Mouse (Mus musculus): ENCODE results near the gene Slc7a8. TPM values are rescaled to one million over a fixed set of nuclear protein-coding genes. Genes with fewer than 3 reads are reported as not detected.

Gene Slc7a8
- total RNA-seq, 2 experiments from 2014 or later = 68.7 to 70.6 TPM

DNA sequence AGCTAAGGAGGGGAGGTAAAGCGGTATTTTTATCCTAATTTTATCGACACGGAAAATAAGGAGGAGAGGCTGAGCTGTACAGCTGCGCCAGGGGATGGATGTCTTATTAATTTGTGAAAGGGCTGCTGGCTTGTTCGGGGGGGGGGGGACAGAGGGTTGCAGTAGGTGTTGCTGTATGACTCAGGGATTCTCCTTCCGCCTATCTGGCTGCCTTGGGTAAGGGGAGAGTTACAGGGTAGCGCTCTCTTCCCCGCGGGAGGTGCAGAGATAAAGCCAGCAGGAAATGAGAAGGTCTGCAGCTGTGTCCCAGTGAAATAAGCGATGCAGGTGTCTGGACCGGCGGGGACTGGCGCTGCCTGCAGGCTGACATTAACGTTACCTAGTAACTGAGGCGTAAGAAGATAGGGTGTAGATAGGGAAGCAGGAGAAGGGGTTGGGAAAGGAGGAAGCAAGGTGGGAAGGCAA is 67.1 kb downstream of the Slc7a8 start:
- no peak for DNase-seq (ENCODE audit: low spot score in 2 of 2)
- intact Hi-C loops (cut with DNase I) = loop anchor here (1.0 to 2.0 kb wide), 4 partner anchors 66 to 146 kb away; partner anchors contain the start of gene Slc7a8

DNA sequence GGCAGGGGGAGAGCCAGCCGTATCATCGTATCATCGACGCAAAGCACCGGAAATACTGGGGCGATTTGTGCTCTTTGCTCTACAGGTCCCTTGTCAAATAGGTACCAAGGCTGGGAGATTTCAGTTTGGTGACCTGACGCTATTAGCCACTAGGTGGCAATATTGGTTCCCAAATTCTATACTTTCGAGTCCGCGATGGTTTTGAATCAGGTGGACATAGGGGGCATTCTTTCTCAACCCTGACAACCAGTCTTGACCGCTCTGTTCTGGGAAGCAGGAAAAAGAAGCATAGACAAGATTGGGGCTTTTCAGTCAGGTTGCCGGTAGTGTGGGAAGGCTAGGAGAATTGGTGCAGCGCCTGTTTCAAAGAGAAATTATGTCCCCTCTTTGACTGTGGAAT is 67.6 kb downstream of the Slc7a8 start:
- peak; percentile 84 to 87 for DNase-seq (ENCODE audit: low spot score in 2 of 2)
- intact Hi-C loops (cut with DNase I) = loop anchor here (1.0 to 2.0 kb wide), 4 partner anchors 67 to 147 kb away; partner anchors contain the start of gene Slc7a8

DNA sequence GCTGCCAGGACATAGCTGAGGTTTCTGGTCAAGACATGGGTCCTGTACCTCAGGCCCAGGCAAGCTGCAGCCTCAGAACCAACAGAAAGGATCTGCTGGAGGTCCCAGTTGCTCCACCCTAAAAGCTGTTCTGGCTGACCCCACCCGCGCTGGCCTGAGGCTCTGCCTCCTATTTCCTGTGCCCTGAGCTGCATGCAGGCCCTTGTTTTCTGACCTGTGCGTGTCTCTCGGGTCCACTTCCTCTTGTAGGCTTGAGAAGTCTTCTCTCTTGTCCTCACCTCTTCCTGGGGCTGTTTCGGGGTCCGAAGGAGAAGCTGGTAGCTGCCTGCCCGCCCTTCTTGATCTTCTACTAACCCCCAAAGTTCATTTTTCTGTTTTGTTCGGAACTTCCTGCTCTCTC is 68.9 kb downstream of the Slc7a8 start:
- intact Hi-C loops (cut with DNase I) = no loop called here
- no peak for DNase-seq (ENCODE audit: low spot score in 2 of 2)

DNA sequence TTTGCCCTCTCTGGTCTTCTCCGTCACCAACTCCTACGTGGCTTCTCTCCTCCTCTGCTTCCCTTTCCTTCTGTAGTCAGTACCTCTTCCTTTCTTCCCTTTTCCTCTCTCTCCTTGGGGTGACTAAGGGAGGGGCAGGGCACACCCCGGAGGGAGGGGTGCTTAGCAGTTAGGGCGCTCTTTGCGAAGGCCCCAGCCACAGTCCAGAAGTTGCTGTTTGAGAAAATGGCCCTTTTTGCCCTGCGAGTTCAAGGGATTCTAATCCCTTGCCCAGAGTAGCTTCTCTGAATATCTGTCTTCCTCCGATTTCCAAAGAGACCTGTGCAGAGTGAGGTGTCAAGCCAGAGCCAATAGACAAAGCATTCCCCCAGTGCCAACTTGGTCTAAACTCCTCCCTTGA is 69.7 kb downstream of the Slc7a8 start, which contains the start of gene Cebpe:
Cebpe (minus strand) TSS at position 101 of the 400 bp plus-strand sequence.
- intact Hi-C loops (cut with DNase I) = no loop called here
- DNase-seq (ENCODE audit: low spot score in 2 of 2) = no peak

DNA sequence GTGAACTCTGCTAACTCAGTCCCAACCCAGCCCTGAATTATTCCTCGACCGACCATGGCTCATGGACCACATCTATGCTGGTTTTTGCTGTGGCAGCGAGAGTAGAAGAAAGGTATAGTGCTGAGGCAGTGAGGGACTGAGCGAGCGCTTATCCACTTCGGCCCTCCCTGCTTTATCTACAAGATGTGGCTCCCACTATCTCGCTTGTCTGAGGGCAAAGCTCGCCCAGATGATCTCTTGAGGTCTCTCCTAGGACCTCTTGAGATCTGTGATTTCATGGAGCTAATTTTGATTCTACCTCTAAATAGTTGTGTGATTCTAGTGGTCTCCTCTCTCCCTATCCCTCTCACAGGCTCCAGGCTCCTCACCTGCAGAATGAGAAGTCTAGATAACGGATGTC is 72.7 kb downstream of the Slc7a8 start:
- DNase-seq (ENCODE audit: low spot score in 2 of 2) = no peak
- intact Hi-C loops (cut with DNase I) = no loop called here

DNA sequence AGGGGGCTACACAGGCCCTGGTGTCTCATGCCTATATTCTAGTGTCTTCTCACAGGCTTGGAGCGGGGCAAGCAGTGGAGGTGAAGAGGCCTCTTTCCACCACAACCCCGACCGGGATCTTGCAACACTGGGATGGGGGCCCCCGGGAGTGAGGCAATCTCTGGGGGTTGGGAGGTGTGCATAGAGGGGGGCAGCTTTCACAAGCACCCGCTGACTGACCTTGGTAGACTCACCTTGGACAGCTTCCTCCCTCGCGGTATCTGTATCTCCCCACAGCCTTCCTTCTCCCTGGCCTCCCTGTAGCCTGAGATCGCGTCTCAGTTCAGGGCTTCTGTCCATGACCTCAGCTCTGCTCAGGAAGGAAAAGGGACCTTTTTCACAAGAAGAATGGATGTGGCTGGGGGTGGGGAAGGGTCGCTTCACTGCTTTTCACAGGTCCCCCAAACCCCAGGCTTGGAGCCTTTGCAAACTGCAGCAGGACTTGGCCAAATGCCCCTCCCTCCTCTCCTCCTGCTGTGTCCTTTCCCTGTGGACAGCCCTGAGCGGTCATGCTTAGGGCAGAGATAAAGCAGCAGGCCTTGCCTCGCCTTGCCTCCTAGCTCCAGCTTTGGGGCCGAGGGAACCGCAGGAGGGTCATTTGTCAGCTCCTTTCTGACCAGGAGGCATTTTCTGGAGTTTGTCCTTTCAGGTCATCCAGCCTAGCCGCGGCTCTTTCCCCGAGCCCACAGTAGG is 75.0 kb downstream of the Slc7a8 start:
- intact Hi-C loops (cut with DNase I) = no loop called here
- DNase-seq (ENCODE audit: low spot score in 2 of 2) = no peak

DNA sequence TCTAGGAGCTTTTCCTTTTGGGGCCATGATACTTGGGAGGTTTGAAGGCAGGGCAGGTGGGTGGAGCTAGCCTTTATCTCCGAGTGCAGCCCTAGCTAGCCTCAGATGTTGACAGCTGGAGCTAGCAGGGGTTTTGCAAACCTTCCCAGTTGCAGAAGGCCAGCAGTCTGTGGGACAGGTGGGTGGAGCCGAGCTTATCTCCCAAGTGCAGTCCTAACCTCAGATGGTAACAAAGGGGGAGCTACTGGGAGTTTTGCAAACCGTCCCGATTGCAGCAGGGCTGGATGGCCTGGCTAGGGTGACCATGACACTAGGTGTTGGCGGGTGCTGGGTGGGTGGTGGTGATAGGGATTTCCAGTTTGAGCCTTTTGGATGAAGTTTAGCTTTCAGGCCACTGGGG is 75.9 kb downstream of the Slc7a8 start:
- DNase-seq (ENCODE audit: low spot score in 2 of 2) = no peak
- intact Hi-C loops (cut with DNase I) = no loop called here

DNA sequence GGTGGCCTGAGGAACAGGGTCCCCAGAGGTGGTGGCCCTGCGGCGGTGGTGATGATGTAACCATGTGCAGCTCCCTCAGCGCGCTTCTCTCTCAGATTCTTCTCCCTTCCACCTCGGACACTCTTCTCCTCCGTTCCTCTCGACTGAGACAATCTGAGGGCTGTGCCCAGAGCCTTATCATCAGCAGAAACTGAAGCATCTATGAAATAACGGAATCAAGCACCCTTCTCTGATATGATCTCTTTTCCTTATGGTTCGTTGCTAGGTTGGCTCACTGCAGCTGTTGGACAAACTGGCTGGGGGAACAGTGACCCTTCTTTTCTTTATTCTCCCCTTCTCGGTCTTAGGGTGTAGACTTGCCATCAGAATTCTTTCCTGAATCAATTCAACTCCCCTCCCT is 78.5 kb downstream of the Slc7a8 start:
- no peak for DNase-seq (ENCODE audit: low spot score in 2 of 2)
- intact Hi-C loops (cut with DNase I) = no loop called here

DNA sequence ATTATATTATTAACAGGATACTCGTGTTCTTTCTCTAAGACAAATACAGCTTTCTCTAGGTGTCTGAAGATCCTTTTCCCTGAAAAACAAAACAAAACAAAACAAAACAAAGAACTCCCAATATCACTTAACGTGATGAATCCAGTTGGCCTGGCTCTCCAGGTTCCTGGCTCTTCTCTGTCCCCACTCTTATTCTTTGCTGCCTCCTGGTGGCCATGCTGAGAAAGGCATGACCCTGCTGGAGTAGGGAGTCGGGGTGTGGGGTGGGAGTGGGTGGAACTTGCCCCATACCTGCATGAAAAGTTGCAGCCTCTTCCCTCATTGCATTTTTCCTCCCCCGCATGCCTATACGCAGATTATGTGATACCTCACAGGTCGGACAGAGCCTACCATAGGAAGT is 80.4 kb downstream of the Slc7a8 start:
- intact Hi-C loops (cut with DNase I) = no loop called here
- DNase-seq (ENCODE audit: low spot score in 2 of 2) = peak; percentile 38 to 66

DNA sequence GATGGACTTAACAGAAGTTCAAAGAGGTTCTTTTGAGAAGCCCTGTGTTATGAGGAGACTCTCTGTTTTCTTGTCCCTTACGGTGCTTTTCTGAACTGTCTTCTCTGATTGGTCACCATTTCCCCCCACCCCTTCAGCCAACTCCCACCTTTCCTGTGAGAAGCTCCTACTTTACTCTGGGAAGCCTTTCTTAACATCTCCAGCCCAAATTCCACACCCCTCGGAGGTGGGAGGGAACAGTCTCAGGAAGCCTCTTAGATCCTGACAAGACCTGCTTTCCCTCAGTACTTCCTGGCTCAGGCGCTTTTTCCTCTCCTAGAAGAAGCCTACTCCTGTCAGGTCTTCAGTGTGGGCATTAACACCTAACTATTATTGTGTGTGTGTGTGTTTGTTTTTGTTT is 82.2 kb downstream of the Slc7a8 start:
- DNase-seq (ENCODE audit: low spot score in 2 of 2) = no peak
- intact Hi-C loops (cut with DNase I) = no loop called here

DNA sequence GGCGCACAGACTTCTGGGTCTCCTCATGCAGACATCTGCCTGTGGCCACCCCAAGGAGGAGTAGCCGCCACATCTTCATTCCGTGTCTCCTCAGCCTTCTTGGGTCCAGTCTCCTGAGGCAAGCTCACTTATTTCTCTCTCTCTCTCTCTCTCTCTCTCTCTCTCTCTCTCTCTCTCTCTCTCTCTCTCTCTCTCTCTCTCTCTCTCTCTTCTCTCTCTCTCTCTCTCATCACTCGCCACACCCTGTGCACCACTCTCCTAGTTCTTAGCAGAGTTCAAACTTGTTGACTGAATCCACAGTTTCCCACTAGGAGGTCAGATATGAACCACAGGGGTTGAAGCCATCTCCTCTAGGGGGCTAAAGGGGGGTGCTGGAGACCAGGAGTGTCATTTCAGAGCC is 83.0 kb downstream of the Slc7a8 start, which contains the start of gene Gm29776:
Gm29776 (minus strand) TSS at position 101 of the 400 bp plus-strand sequence.
- intact Hi-C loops (cut with DNase I) = no loop called here
- DNase-seq (ENCODE audit: low spot score in 2 of 2) = no peak

DNA sequence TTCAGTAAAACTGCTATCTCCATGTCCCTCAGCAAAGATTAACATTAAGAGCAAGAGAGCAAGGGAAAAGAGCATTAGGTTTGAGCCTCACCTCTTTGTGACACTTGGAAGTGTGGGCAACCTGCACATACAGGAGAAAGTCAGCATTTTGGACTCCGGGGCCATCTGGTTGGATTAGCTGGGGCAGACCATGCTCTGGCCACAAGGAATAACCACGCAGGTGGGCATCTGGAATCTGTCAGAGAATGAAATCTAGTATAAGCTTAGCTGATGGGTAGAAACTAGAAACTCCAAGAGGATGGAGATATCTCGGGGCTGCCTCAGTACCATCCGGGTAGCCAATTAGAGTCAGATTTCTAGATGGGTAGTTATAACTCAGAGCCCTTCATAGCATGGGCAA is 85.0 kb downstream of the Slc7a8 start:
- no peak for DNase-seq (ENCODE audit: low spot score in 2 of 2)
- intact Hi-C loops (cut with DNase I) = no loop called here

DNA sequence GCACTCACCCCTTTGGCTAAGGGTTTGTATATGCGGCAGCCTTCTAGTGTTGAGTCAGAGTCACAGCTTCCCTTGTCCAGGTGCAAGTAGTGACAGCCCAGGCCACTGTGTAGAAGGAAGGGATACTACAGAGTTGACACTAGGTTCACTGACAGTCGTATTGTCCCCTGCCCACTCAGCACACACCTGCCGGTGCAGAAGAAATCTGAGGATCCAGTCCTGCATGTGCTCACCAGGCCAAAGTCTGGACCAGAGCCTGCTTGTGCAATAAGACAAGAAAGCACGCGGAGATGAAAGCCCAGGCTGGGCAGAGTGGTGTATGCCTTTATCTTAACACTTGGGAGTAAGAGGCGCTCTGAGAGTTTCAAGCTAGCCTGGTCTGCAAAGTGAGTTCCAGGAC is 86.7 kb downstream of the Slc7a8 start:
- intact Hi-C loops (cut with DNase I) = no loop called here
- no peak for DNase-seq (ENCODE audit: low spot score in 2 of 2)

DNA sequence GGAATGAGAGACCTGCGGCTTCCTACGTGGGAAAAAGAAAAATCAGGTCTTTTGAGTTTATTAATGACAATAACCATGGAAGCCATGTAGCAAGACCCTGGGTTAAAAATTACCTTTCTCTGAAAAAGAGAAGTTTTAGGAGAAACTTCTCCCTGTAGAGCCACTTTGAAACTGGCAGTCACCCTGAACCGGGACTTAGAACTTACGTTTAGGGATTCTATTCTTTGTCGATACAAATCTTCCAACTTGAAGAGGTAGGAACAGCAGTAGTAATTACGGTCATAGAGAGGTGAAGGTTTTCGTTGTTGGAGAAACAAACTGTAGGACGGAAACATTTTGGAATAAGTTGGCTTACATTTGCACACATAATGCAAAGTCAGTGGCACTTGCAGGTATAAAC is 94.5 kb downstream of the Slc7a8 start:
- intact Hi-C loops (cut with DNase I) = loop anchor here (5.0 kb wide), 1 partner anchor 35 kb away; no protein-coding TSS in a partner anchor
- DNase-seq (ENCODE audit: low spot score in 2 of 2) = no peak

DNA sequence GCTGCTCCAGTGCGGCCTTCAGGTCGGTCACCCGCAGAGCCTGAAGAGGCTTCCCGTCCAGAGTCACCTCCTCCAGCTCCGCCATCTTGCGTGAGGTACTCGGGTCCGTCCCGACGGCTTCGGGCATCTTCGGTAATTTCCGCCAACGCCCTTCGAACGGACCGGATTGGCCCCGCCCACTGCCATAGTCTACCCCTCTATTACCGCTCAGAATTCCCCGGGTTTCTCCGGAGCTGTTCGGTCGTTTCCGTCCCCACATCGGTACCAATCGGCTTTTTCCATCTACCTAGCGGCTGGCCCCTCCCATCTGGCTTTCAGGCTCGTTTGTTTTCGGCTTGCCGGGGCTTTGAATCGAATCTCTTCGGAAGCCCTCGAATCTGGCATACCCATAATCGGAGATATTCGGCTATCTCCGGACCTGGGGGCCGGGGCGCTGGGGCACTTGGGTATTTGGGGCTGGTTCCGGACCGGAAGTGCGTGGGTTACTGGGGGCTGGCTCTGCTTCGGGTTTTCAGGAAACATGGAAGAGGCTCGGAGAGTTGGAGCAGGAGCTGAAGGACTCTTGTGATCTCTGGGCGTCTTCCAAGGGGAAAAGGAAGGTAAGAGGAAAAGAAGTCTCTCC is 95.1 kb downstream of the Slc7a8 start, which contains the start of gene Acin1:
Acin1 (minus strand) TSS at position 410 of the 622 bp plus-strand sequence.
- intact Hi-C loops (cut with DNase I) = loop anchor here (5.0 kb wide), 1 partner anchor 34 kb away; no protein-coding TSS in a partner anchor
- peak; percentile 100 for DNase-seq (ENCODE audit: low spot score in 2 of 2)

DNA sequence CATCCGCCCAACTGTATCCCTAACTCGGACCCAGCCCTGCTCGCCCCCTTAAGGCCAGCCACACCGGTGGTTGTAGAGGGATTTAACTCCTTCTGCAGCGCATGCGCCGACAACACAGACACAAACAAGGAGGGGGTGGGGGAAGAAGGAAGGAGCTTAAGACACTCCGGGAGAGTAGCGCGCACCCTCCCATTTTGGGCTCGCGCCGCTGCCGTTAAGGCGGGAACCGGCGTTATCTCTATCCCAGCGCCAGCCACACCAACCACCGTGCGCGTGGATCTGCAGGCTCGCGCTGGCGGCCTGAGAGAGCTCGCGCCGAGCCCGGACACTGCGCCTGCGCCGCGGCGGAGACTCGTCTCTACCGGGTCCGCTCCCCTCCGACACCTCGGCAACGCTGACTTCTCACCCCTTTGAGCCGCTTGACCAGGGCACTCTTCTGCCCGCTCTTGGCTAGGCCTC is 95.7 kb downstream of the Slc7a8 start, which contains the start of gene 1700123O20Rik:
1700123O20Rik (plus strand) TSS at position 154 of the 459 bp plus-strand sequence.
- peak; percentile 76 to 80 for DNase-seq (ENCODE audit: low spot score in 2 of 2)
- intact Hi-C loops (cut with DNase I) = loop anchor here (5.0 kb wide), 1 partner anchor 34 kb away; no protein-coding TSS in a partner anchor

DNA sequence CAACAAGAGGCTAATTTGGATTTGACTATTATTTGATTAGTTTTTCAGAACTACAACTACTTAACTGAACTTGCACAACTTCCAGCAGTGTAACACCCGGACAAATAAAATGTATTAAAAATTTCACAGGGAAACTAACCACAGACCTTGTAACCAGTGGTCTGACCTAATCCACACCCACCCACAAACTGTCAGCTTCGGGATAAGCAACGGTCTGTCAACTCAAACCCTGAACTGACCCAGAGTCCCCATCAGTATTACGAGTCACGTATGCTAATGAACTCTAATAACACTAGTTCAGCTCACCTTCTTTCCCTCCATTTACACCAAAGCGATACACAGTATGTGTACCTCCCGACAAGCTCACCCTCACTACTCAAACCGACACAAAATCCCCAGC is 96.3 kb downstream of the Slc7a8 start:
- DNase-seq (ENCODE audit: low spot score in 2 of 2) = no peak
- intact Hi-C loops (cut with DNase I) = loop anchor here (5.0 kb wide), 1 partner anchor 33 kb away; no protein-coding TSS in a partner anchor

DNA sequence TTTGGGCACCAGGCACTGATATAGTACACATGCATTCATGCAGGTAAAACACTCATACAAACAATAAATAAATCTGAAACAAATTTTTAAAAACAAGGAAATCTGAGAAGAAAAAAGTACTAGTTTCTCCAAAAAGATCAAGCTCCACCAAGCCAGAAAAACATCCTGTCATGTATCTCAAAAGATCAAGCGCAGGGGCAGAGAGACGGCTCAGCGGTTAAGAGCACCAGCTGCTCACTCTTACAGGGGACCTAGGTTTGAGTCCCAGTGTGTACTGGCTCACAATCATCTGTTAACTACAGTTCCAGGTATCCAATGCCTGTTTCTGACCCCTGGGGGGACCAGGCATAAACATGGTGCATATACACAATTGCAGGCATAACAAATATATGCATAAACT is 99.3 kb downstream of the Slc7a8 start:
- intact Hi-C loops (cut with DNase I) = no loop called here
- DNase-seq (ENCODE audit: low spot score in 2 of 2) = no peak

DNA sequence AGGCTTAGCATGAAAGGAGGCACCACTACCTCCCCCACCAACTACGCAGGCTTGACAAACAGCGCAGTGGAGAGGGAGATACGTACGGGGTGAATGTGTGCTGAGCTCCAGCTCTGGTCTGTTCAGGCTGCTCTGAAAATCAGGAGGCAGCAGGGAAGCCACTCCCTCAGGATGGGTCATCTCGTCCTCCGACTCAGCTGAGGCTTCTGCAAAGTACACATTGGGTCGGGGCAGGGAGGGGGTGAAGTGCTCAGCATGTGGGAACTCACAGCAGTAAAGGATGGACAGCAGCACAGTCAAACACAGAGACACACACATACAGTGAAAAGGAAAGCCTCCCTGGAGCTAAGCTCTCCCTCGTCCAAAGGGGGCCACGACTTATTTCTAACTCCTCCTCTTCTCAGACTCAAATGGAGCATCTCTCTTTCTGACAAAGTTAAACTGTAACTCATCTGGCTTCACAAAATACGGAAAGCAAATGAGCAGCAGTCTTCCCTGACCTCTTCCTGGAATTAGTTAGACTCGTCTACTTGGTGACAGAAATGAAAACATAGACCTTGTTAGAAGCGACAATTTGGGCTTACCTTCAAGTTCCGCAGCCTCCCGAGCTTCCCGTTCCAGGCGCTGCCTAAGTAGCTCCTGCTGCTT is 103.0 kb downstream of the Slc7a8 start:
- DNase-seq (ENCODE audit: low spot score in 2 of 2) = no peak
- intact Hi-C loops (cut with DNase I) = no loop called here

DNA sequence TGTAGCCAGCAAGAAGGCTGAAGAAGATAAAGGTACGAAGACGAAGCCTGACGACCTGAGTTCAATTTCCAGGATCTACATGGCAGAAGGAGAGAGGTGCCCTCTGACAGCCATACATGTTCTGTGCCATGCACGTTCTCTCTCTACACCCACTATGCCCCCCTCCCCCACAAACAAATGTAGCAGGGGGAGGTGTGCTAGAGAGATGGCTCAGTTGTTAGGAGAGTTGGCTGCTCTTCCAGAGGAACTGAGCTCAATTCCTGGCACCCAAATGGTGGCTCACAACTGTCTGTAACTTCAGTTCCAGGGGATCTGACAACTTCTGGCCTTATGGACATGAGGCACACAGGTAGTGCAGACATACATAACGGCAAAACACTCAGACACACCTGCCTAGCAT is 105.5 kb downstream of the Slc7a8 start:
- intact Hi-C loops (cut with DNase I) = no loop called here
- no peak for DNase-seq (ENCODE audit: low spot score in 2 of 2)

All from left cerebral cortex, postnatal 14 days (tissue).